Mouse (Mus musculus): Measurements from ENCODE around the gene Nfia. TPM values are rescaled to one million over a fixed set of nuclear protein-coding genes. Genes with fewer than 3 reads are reported as not detected.

Nfia gene
- total and polyA plus RNA-seq, 3 experiments: 0.96 to 25.1 (median 1.3) TPM

GRCm38 (mm10) chr4:98004108-98004625, 231.6 kb downstream of the Nfia start:
- Histone ChIP-seq H3K27me3 (ENCODE audit: insufficient read depth, low read length) (no peaks in the 10 kb centered on the region), H3K9me3 (replicated peaks) (peaks cover 34% of the 10 kb centered on the region), H3K4me1 (ENCODE audit: insufficient read depth, low read depth, low read length) (no peaks in the 10 kb centered on the region), H3K4me3 (ENCODE audit: low read depth, low read length) (no peak overlapping the region), H3K36me3 (replicated peaks) (peaks cover 39% of the 10 kb centered on the region)
- no peak for ATAC-seq (ENCODE audit: extremely low read depth, insufficient number of reproducible peaks, low FRiP score, poor library complexity, severe bottlenecking)
- DNase-seq (ENCODE audit: low spot score): no peak
- TF ChIP-seq GATA1 (IDR thresholded peaks at IDR 0.05; ENCODE audit: borderline replicate concordance, low read length): no peak
- TF ChIP-seq POLR2AphosphoS5 (IDR thresholded peaks at IDR 0.05; ENCODE audit: insufficient replicate concordance, low read depth, low read length): no peak

DNA sequence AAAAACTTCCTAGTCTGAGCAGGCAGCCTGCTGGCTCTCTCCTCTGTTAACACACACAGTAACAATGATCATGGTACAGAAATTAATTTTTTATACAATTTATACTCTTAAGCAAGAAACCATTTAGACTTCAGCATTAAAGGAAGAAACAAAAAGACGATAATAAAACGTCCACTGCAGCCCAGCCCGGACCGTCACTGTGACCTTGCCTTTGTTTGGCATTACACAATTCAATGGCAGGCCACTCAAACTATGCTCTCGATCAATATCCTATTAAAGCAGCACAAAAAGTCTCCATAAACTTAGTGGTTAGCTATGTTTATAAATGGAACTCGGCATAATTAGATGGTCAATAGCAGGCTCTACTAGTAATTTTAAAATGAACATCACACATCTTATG, 232.5 kb downstream of the Nfia start:
- Histone ChIP-seq H3K4me3 (ENCODE audit: low read depth, low read length) (no peak overlapping the region), H3K9me3 (replicated peaks) (peaks cover 34% of the 10 kb centered on the region), H3K27me3 (ENCODE audit: insufficient read depth, low read length) (no peaks in the 10 kb centered on the region), H3K36me3 (replicated peaks) (peaks cover 39% of the 10 kb centered on the region), H3K4me1 (ENCODE audit: insufficient read depth, low read depth, low read length) (no peaks in the 10 kb centered on the region)
- no peak for ATAC-seq (ENCODE audit: extremely low read depth, insufficient number of reproducible peaks, low FRiP score, poor library complexity, severe bottlenecking)
- no peak for DNase-seq (ENCODE audit: low spot score)
- no peak for TF ChIP-seq GATA2 (IDR thresholded peaks at IDR 0.05; ENCODE audit: borderline replicate concordance, low read depth, low read length)
- TF ChIP-seq POLR2AphosphoS5 (IDR thresholded peaks at IDR 0.05; ENCODE audit: insufficient replicate concordance, low read depth, low read length): no peak
- TF ChIP-seq GATA1 (IDR thresholded peaks at IDR 0.05; ENCODE audit: borderline replicate concordance, low read length): no peak
- no peak for TF ChIP-seq CTCF (IDR thresholded peaks at IDR 0.05; ENCODE audit: low read depth, low read length)
- TF ChIP-seq TAL1 (conservative IDR thresholded peaks at IDR 0.05; ENCODE audit: low read depth, low read length): no peak

DNA sequence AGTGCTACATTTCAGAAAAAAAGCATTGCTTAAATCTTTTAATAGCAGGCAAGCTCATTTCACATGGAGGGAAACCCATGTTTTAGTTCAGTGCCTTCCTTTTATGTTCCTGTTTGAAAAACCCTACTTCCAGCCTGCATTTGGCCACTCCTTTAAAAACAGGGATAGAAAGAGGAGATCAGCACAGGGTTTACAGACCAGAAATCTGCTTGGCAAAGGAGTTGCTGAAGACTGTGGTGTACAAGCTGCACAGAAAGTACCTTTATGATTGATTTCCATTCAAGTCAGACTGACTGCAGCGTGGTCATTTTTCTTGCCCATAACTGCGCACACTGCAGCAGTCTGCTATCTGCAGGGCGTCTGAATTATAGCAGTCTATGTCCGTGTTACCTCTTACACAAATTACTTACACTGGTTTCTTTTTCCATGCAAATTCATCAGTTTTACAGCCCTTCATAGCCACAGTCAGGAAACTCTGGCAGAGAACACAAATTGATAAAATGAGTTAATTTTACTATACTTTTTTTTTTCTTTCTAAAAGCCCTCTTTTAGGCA, 236.4 kb downstream of the Nfia start:
- no peak for DNase-seq (ENCODE audit: low spot score)
- TF ChIP-seq GATA1 (IDR thresholded peaks at IDR 0.05; ENCODE audit: borderline replicate concordance, low read length) (no peak), POLR2AphosphoS5 (IDR thresholded peaks at IDR 0.05; ENCODE audit: insufficient replicate concordance, low read depth, low read length) (no peak), CTCF (IDR thresholded peaks at IDR 0.05; ENCODE audit: low read depth, low read length) (no peak), TAL1 (conservative IDR thresholded peaks at IDR 0.05; ENCODE audit: low read depth, low read length) (no peak)
- H3K36me3 ChIP-seq (replicated peaks): peaks cover 20% of the 10 kb centered on the region
- H3K27me3 ChIP-seq (ENCODE audit: insufficient read depth, low read length): no peaks in the 10 kb centered on the region
- ATAC-seq (ENCODE audit: extremely low read depth, insufficient number of reproducible peaks, low FRiP score, poor library complexity, severe bottlenecking): no peak
- H3K4me1 ChIP-seq (ENCODE audit: insufficient read depth, low read depth, low read length): no peaks in the 10 kb centered on the region
- no peak overlapping the region for H3K4me3 ChIP-seq (ENCODE audit: low read depth, low read length)
- H3K9me3 ChIP-seq (replicated peaks): peaks cover 17% of the 10 kb centered on the region

DNA sequence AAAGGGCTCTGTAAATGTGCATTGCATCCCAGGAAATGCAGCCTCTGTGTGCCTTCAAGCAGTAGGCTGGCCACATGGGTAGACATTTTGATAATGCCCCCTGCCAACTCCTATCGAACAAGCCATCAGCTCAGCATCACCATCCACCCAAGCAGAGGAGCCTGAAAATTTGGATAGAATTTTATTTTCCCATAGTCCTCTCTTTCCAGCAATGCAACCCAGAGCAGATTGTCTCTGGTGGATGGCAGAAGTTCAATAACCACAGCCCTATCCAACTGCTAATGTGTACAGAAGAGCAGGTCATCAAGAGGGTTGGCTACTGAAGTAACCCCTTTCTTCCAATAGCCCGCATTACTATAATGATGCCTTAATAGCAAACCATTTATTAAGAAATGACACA, 237.4 kb downstream of the Nfia start:
- no peak overlapping the region for H3K4me3 ChIP-seq (ENCODE audit: low read depth, low read length)
- ATAC-seq (ENCODE audit: extremely low read depth, insufficient number of reproducible peaks, low FRiP score, poor library complexity, severe bottlenecking) (no peak), DNase-seq (ENCODE audit: low spot score) (no peak)
- H3K27me3 ChIP-seq (ENCODE audit: insufficient read depth, low read length): no peaks in the 10 kb centered on the region
- no peaks in the 10 kb centered on the region for H3K4me1 ChIP-seq (ENCODE audit: insufficient read depth, low read depth, low read length)
- H3K9me3 ChIP-seq (replicated peaks): peaks cover 12% of the 10 kb centered on the region
- TF ChIP-seq GATA1 (IDR thresholded peaks at IDR 0.05; ENCODE audit: borderline replicate concordance, low read length) (no peak), CTCF (IDR thresholded peaks at IDR 0.05; ENCODE audit: low read depth, low read length) (no peak), GATA2 (IDR thresholded peaks at IDR 0.05; ENCODE audit: borderline replicate concordance, low read depth, low read length) (no peak), TAL1 (conservative IDR thresholded peaks at IDR 0.05; ENCODE audit: low read depth, low read length) (no peak), POLR2AphosphoS5 (IDR thresholded peaks at IDR 0.05; ENCODE audit: insufficient replicate concordance, low read depth, low read length) (no peak)
- H3K36me3 ChIP-seq (replicated peaks): peaks cover 23% of the 10 kb centered on the region

DNA sequence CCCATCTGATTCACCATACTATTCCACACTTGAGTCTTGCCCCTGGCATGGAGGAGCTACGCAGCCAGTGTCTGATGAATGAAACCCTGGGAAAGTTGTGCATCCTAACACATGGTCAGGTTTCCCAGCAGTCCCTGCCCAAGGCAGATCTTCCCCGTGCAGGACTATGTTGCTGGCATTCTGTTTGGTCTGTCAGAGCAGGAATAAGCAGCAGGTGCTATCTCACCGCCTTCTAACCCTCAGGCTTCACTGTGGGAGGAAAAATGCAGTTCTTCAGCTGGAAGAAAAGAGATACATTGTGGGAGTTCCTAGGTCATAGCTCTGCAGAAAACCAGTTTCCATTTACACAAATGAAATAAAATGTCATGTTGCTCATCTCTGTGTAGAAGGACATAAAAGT, 247.3 kb downstream of the Nfia start:
- Histone ChIP-seq H3K27me3 (ENCODE audit: insufficient read depth, low read length) (no peaks in the 10 kb centered on the region), H3K9me3 (replicated peaks) (peaks cover 21% of the 10 kb centered on the region), H3K36me3 (replicated peaks) (peaks cover 57% of the 10 kb centered on the region), H3K4me1 (ENCODE audit: insufficient read depth, low read depth, low read length) (no peaks in the 10 kb centered on the region), H3K4me3 (ENCODE audit: low read depth, low read length) (no peak overlapping the region)
- no peak for DNase-seq (ENCODE audit: low spot score)
- no peak for ATAC-seq (ENCODE audit: extremely low read depth, insufficient number of reproducible peaks, low FRiP score, poor library complexity, severe bottlenecking)
- TF ChIP-seq CTCF (IDR thresholded peaks at IDR 0.05; ENCODE audit: low read depth, low read length): no peak
- no peak for TF ChIP-seq GATA1 (IDR thresholded peaks at IDR 0.05; ENCODE audit: borderline replicate concordance, low read length)
- no peak for TF ChIP-seq TAL1 (conservative IDR thresholded peaks at IDR 0.05; ENCODE audit: low read depth, low read length)
- TF ChIP-seq GATA2 (IDR thresholded peaks at IDR 0.05; ENCODE audit: borderline replicate concordance, low read depth, low read length): no peak
- TF ChIP-seq POLR2AphosphoS5 (IDR thresholded peaks at IDR 0.05; ENCODE audit: insufficient replicate concordance, low read depth, low read length): no peak

GRCm38 (mm10) chr4:98020836-98021235, 248.3 kb downstream of the Nfia start:
- ATAC-seq (ENCODE audit: extremely low read depth, insufficient number of reproducible peaks, low FRiP score, poor library complexity, severe bottlenecking): no peak
- Histone ChIP-seq H3K36me3 (replicated peaks) (peaks cover 56% of the 10 kb centered on the region), H3K4me3 (ENCODE audit: low read depth, low read length) (no peak overlapping the region), H3K27me3 (ENCODE audit: insufficient read depth, low read length) (no peaks in the 10 kb centered on the region), H3K4me1 (ENCODE audit: insufficient read depth, low read depth, low read length) (no peaks in the 10 kb centered on the region), H3K9me3 (replicated peaks) (peaks cover 20% of the 10 kb centered on the region)
- TF ChIP-seq CTCF (IDR thresholded peaks at IDR 0.05; ENCODE audit: low read depth, low read length) (no peak), GATA2 (IDR thresholded peaks at IDR 0.05; ENCODE audit: borderline replicate concordance, low read depth, low read length) (no peak), GATA1 (IDR thresholded peaks at IDR 0.05; ENCODE audit: borderline replicate concordance, low read length) (no peak), TAL1 (conservative IDR thresholded peaks at IDR 0.05; ENCODE audit: low read depth, low read length) (no peak), POLR2AphosphoS5 (IDR thresholded peaks at IDR 0.05; ENCODE audit: insufficient replicate concordance, low read depth, low read length) (no peak)
- DNase-seq (ENCODE audit: low spot score): no peak

Data from G1E (cell line).